Mouse (Mus musculus) brown adipose tissue, adult 24 weeks (tissue): Measurements from ENCODE around the gene Trex1. TPM values are rescaled to one million over a fixed set of nuclear protein-coding genes. Genes with fewer than 3 reads are reported as not detected.

Experiments used
- H3K27ac ChIP-seq: fragments of 200-500 bp; replicated peaks from 2 replicates; pipeline ENCODE4 v1.5.1; 2012; ENCODE audit warnings: low read depth, mild to moderate bottlenecking, low read length
- H3K4me1 ChIP-seq: fragments of 200-500 bp; 2 replicates; pipeline ENCODE4 v1.6.1; 2012; ENCODE audit warnings: low read length, mixed read lengths; ENCODE audit not compliant: control insufficient read depth, insufficient read depth, insufficient read length
- H3K4me3 ChIP-seq: fragments of 200-500 bp; 2 replicates; pipeline ENCODE4 v1.5.1; 2012; ENCODE audit warnings: low read depth, mild to moderate bottlenecking, low read length, moderate library complexity; ENCODE audit not compliant: insufficient read depth
- polyA plus RNA-seq: library from polyadenylated mRNA; stranded (reverse); fragments of >200 nt; gene quantifications from 2 replicates; pipeline ENCODE4 v1.2.4, GENCODE M21; 2012; ENCODE audit not compliant: missing spikeins, insufficient read depth, insufficient read length

Trex1 gene
- polyA plus RNA-seq, 1 experiment: 16.6 TPM

DNA sequence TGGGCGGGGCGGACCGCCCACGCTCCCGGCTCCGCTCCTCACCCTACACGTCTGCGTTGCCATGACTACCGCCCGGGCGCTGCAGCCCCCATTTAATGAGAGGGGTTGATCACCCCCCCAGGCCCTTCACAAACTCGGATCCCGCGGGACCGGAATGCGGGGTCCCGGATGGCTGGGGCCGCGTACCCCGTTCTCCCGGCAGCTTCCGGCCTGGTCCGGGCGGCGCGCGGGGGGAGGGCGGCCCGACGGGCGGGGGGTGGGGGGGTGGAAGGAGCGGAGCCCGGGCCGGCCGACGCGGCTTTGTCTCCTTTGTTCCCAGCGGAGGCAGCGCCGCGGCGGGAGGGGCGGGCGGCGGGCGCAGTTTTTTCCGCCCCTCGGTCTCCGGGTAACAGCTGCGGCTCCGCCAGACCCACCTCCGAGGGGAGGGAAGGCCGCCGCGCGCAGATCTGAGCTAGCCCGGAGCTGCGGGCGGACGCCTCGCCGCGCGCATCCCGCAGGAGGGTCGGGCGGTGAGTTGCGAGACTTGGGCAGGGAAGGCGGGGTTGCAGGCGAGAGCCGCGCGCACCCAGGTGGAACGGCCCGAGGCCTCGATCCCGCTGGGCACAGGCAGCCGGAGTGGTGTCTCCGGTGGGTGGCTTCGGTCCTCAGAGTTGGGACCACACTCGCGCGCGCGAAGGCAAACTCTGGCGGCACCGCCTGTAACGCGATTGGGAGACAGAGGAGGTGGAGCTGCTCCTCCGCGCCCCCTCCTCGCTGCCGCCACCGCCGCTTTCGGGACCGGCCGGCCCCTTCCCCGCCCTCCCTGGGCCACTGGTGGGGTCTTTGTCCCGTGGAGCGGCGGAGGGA, 35.8 kb upstream of the Trex1 start, which contains the start of gene Plxnb1:
TSS of gene Plxnb1 (plus strand) at position 253 of the 846 bp plus-strand sequence.
- H3K27ac ChIP-seq: peak within 1 kb of the TSS; percentile 2; the same call in 1 of the 2 replicates
- peak within 1 kb of the TSS; percentile 65 for H3K4me3 ChIP-seq
- no peaks in the 10 kb centered on the region for H3K4me1 ChIP-seq

DNA sequence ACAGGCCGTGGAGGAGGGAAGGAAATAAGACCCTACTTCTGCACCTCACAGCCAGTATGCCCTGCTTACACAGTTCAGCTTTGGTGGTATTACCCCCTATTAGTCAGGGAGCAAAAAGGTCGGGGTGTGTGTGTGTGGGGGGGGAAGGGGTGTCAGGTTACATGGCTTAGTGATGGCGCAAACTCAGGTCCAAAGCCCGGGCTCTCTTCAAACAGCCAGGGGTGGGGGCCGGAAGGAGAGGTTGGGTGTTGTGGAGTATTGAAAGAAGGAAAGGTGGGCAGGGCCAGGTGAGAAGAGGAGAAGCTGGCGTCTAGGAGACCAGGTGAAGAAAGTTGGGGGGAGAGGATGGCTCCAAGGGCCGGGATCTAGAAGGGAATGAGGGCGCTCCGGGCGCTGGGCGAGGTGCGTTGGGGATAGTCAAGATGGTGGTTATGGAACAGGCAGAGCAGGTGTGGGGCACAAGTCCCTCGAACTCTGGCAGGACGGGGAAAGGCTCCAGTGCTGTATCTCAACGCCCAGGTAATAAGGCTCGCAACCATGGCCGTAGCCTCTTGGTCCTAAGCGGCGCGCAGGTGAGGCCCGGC, 35.1 kb upstream of the Trex1 start:
- no peak overlapping the region for H3K27ac ChIP-seq
- H3K4me1 ChIP-seq: no peaks in the 10 kb centered on the region
- H3K4me3 ChIP-seq: peak overlapping the region; percentile 65

DNA sequence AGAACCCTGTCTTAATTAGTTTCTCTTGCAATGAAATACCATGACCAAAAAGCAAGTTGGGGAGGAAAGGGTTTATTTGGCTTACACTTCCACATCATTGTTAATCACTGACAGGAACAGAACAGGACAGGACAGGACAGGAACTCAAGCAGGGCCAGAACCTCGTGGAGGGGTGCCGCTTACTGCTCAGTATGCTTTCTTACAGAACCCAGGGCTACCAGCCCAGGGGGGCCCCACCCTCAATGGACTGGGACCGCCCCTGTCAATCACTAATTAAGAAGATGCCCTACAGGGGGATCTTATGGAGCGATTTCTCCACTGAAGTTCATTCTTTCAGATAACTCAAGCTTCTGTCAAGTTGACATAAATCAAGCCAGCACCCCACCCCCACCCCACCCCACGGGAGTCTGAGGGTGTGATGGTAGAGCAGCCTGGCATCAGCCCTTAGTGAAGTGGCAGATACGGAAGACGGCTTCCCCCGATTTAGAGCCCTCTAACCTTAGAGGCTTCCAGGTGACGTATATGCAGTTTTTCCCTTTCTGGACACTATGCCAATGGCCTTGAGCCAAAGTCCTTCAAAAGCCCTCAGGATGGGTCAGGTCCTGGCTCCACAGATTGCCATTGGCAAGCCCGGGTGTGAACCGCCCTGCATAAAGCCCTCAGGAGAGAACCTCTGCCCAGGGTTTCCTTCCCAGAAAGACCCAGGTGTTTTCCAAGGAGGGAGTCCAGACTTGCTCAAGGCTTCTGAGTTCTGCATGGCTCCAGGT, 34.4 kb upstream of the Trex1 start:
- Histone ChIP-seq H3K27ac (no peak overlapping the region), H3K4me1 (no peaks in the 10 kb centered on the region), H3K4me3 (no peak overlapping the region)

DNA sequence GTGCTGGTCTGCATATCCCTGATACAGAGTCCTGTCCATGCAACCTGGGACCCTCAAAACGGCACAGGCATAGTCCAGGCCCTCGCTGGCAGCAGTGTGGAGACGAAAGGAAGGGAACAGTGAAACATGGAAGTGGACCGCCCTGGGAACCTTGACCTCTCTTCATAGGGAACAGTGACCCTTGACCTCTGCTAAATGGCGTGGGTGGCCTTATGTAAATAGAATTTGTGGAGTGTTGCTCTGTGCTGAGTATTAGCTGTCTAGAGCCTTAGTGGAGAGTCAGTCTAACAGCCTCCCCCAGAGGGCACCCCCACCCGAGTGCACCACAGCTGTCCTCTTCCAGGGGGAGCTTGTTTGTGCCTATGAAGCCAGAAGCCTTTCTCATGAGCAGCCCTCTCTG, 33.3 kb upstream of the Trex1 start:
- Histone ChIP-seq H3K4me1 (no peaks in the 10 kb centered on the region), H3K4me3 (no peak overlapping the region), H3K27ac (no peak overlapping the region)

DNA sequence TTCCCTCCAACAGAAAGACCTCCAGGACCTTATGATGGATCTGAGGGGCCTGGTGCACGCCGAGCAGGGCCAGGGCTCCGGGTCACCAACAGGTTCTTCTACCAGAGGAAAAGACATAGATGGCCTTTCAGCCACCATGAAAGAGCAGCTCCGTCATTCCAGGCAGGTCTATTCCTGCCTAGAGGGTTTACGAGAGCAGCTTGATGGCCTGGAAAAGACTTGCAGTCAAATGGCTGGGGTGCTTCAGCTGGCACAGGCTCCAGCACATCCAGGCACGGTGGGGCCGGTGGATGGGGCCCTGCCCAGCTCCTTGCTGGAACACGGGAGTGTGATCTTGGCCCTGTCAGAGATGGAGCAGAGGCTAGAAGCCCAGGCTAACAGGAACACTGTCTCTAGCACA, 32.3 kb upstream of the Trex1 start:
- Histone ChIP-seq H3K27ac (no peak overlapping the region), H3K4me1 (no peaks in the 10 kb centered on the region; the same call in 1 of the 2 replicates), H3K4me3 (no peak overlapping the region)

DNA sequence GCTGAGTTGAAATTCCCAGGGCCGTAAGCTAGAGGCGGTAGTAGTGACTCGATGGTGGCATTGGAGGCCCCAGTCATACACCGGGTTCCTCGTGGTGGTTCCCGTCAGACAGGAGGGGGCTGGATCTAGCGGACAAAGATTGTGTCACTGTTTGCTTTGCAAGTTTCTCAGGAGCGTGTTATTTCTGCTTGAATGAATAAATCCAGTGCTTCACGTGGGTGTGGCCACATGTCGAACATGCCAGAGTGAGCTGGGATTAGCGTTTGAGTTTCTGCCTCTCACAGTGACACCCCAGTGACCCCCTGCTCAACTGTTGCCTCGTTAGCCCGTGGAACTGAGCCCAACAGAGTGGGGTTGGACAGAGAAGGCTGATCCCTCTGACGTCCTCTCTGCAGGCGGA, 30.9 kb upstream of the Trex1 start:
- Histone ChIP-seq H3K27ac (no peak overlapping the region), H3K4me1 (no peaks in the 10 kb centered on the region; the same call in 1 of the 2 replicates), H3K4me3 (no peak overlapping the region)

DNA sequence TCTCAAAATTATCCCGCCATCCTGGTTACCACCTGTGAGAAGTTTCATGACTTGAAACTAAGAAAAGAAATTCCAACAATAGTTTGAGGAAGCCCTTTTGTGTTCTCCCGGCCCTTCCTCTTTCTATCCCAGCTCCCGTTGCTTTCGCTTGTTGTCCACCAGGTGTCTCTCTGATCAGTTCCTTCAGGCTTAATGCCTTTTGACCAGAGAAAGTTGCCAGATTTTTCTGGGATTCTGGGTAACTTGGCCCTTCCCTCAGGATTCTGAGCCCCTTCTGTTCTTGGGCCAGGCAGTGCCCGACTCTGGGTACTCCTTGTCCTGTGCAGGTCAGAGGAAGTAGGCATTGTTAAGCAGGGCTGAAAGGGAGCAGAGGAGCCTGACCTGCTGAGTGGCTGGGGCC, 28.5 kb upstream of the Trex1 start:
- Histone ChIP-seq H3K4me3 (no peak overlapping the region), H3K4me1 (no peaks in the 10 kb centered on the region; the same call in 1 of the 2 replicates), H3K27ac (no peak overlapping the region)

DNA sequence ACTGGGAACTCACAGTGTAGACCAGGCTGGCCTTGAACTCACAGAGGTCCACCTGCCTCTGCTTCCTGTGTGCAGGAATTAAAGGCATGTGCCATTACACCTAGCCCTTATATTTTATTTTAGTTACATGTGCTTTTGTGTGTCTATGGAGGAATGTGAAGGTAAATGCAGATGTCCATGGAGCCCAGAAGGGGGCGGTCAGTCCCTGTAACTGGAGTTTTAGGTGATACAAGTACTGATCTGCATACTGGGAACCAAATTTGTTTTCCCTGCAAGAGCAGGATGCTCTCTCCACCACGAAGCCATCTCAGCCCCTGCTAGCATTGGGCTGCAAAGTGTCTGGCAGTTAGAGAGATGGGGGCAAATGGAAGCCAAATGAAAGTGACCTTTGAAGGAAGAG, 25.4 kb upstream of the Trex1 start:
- H3K4me1 ChIP-seq: no peaks in the 10 kb centered on the region; the same call in 1 of the 2 replicates

DNA sequence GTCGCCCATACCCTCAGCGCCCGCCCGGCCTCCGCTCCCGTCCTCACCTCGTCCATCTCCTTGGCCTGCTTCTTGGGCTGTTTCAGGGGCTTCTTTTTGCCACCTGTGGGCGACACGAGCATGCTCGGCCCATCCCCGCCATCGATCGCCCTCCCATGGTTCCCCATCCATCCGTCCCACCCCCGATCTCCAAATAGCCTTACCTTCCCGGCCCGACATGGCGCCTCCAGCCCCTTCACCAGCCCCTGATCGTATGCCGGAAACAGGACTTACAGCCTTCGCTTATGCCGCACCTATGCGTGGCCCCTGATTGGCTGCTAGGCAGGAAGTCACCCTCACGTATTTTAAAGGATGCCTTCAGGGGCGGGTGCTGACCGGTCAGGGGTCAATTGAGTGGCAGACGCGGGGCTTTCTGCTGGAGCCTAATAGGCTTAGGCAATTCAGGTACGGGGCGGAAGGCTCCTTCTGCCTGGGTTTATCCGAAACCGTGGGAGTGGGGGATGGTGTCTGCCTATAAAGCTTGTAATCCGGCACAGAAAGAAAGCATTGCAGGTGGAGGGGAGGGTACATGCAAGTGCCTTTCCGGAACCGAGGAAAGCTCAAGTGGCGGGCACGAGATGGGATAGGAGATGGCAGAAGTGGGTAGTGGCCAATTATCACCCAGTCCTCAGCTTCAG, 22.7 kb upstream of the Trex1 start, which contains the start of the genes Ccdc51 and Tma7:
TSS of gene Ccdc51 (plus strand) at position 370 of the 677 bp plus-strand sequence.
TSS of gene Tma7 (minus strand) at position 464 of the 677 bp plus-strand sequence.
- H3K4me1 ChIP-seq: no peaks in the 10 kb centered on the region
- peak within 1 kb of the TSS; percentile 20; the same call in 1 of the 2 replicates for H3K27ac ChIP-seq
- H3K4me3 ChIP-seq: peak within 1 kb of the TSS; percentile 78

More for the DNA sequence above, 25.4 kb upstream of the Trex1 start:
- Histone ChIP-seq H3K4me3 (no peak overlapping the region), H3K27ac (no peak overlapping the region)

DNA sequence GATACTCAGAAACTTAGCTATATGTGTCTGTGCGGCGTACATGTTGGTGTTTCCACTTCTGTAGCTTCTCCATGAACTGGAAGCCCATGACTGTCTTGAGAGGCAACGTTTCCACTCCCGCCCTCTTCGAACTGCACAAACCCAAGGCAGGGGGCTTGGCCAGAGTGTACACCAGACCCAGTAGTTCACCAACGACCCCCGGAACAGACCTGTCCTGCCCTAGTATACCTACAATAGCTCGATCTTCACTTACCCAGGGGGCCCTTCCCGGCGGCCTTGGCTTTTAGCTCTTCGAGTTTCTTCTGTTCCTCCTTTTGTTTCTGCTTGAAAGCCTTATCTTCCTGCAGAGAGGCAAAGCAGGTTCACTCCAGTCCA, 22.2 kb upstream of the Trex1 start:
- peak overlapping the region; percentile 78 for H3K4me3 ChIP-seq
- H3K4me1 ChIP-seq: no peaks in the 10 kb centered on the region
- H3K27ac ChIP-seq: peak overlapping the region; percentile 10; the same call in 1 of the 2 replicates

DNA sequence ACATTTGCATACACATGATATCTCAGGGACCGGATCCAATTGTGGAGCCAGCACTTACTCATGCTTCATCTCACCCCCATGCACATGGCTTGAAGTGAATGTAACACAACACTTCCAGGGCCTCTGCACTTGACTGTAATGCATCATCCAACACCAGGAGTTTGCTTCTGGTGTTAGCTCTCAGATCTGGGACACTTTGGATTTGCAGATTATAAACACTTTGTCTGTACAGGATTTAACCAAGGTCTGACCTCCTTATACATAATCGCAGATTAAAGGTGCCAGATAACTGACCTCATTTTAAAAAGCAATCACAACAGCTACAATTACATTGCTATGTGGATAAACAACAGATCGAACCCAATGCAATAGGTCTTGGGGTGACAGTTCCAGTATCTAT, 21.0 kb upstream of the Trex1 start:
- H3K4me3 ChIP-seq: no peak overlapping the region
- no peaks in the 10 kb centered on the region for H3K4me1 ChIP-seq
- no peak overlapping the region for H3K27ac ChIP-seq

DNA sequence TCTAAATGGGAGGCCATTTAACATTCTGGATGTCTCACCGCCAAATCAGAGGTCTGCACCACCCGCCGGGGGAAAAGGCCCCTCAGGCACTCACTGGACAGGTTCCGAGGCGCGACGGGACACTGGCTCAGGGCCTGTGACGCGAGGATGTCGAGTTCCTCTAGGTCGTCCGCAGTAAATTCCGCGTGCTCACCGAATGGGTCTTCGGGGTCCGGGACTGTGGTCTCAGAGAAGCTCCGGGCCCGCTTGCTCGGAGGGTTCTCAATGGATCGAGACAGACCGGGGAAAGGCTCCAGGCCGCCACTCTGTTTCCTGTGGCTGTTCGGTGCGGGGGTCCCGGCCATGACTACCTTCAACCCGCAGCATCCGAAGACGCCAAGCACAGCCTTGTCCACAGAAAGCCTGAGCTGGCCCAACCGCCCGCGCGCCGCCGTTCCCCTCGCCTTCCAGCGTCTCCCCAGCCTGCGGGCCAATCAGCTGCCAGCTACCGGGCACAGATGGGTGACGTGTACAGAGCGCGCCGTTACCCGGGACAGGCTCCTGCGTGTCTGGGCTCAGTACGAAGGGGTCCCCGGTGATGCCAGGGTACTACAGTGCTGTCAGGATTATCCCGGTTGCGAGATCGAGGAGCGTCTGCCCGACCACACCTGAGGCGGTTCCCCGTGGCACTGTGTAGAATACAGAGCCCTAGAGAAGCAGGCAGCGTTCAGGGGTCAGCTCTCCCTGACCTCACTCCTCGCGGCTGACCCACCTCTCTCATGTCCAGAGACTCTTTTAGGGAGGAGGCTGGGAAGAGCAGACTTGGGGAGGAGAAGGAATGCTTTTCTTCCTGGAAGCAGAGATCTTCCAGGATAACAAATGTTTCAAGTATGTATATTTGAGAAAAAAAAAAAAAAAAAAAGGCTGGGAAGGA, 14.4 kb upstream of the Trex1 start, which contains the start of gene Atrip:
TSS of gene Atrip (minus strand) at position 464 of the 913 bp plus-strand sequence.
- H3K4me3 ChIP-seq: peak within 1 kb of the TSS; percentile 90
- peak within 1 kb of the TSS; percentile 66 for H3K27ac ChIP-seq
- H3K4me1 ChIP-seq: peaks cover 2% of the 10 kb centered on the region; the same call in 1 of the 2 replicates

DNA sequence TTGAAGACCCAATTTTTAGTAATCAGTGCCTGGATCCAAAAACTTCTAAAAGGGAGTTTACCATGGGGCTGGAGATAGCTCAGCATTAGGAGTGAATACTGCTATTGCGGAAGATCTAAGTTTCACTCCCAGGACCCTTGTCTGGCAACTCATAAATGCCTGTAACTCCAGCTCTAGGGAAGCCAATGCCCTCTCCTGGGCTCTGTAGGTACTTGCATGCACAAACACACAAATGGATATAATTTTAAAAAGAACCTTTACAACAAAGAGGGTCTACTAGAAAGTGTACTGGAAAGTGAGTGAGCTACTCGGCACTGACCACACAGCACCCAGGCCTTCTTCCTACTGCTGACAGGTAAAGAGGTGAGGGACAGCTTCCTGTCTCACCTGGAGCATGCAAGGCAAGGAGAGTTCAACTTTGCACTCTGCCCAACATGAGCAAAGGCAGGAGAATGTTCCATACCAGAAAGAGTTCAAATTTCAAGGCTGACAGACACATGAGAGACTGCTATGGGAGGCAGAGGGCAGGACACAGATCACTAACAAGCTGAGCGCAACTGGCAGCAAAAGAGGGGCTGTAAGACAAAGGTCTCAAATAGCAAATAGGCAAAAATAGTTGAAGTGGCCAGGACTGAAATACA, 8.7 kb upstream of the Trex1 start:
- Histone ChIP-seq H3K4me1 (0 out of 2 replicates have a peak, but pooled peaks cover 2% of the 10 kb centered on the region), H3K4me3 (no peak overlapping the region), H3K27ac (no peak overlapping the region)
